Mouse (Mus musculus): ENCODE results near the gene Igf2.

GRCm38 (mm10) chr7:142656055-142656454 is 10.6 kb downstream of the Igf2 start:
- TF ChIP-seq GATA1 (IDR thresholded peaks at IDR 0.05; ENCODE audit: low read length) (no peak), TAL1 (IDR thresholded peaks at IDR 0.05; ENCODE audit: low read length) (no peak)

Data from erythroblast, embryonic 14.5 days (primary cell).